Mouse (Mus musculus) Patski (cell line): ENCODE results near the gene Gfod2. TPM values are rescaled to one million over a fixed set of nuclear protein-coding genes. Genes with fewer than 3 reads are reported as not detected.

Experiments
- ATAC-seq: fragments of 100-300 bp; one replicate; pipeline ENCODE4 v1.8.0; 2021
- CTCF ChIA-PET: fragments of 350-600 bp; sonication (Branson Sonifier 250); formaldehyde crosslinking; loops from one replicate; lab custom pipeline; 2022; ENCODE audit warnings: inconsistent platforms; lab: Charles Lee
- POLR2A ChIA-PET: fragments of 350-600 bp; sonication (Branson Sonifier 250); formaldehyde crosslinking; loops from one replicate; lab custom pipeline; 2022; ENCODE audit warnings: antibody characterized with exemption, inconsistent platforms; lab: Charles Lee
- DNase-seq: peaks from one replicate; pipeline ENCODE4 v3.0.0-alpha.2; 2011; ENCODE audit warnings: low read depth, low spot score
- H3K27me3 ChIP-seq: fragments of 371-371 bp; one replicate; pipeline ENCODE4 v1.5.1; 2021
- CTCF ChIP-seq: fragments of 100-300 bp; IDR thresholded peaks from one replicate; pipeline ENCODE4 v1.5.1; 2021
- in situ Hi-C: fragments of 300-500 bp; cut with MboI; formaldehyde crosslinking; loops from 3 replicates; pipeline ENCODE4 v1.11.1; 2018; ENCODE audit warnings: low pct_unique_long_range_greater_than_20kb, mixed read lengths
- polyA plus RNA-seq: library from polyadenylated mRNA; unstranded; gene quantifications from one replicate; pipeline ENCODE4 v1.2.3, GENCODE M21; 2021

Gene Gfod2
- polyA plus RNA-seq, 1 experiment from 2014 or later = 23.6 TPM

DNA sequence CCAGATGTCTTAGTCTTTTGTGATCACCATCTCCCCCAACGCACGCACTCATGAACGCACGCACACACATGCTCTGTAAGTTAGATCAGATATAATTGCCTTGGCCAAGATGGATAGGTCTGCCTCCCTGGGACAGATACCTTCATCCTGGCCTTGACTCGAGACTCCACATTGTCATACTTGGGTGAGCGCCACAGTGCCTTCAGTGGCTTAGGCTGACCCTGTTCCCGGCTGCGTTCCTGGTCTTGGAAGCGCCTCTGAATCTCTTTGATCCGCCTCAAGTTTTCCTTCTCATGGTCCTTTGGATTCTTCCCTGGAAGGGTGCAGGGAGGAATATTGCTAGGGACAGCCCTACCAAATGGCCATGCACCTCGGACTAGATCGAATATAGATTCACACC, 52.0 kb downstream of the Gfod2 start:
- ATAC-seq = no peak
- POLR2A ChIA-PET = no interaction called here

DNA sequence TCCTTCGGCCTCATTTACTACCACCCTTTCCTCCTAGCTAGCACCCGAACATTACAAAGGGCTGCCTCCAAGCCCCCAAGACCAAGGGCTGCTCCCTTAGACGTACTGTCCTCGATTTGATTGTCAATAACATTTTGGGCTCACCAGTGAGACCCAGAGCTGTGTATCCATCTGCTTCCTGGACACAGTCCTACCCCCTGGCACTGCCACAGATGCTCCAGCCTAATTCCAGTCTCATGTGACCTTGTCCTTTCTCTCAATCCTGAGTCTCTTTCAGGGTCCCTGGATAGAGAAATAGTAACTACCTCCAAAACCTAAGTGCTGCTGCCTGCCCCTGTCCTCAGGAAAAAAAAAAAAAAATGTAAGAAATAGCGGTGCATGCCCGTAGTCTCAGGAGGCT, 53.5 kb downstream of the Gfod2 start:
- no peaks in the 10 kb centered on the region for H3K27me3 ChIP-seq
- no peak for TF ChIP-seq CTCF
- ATAC-seq (no peak), DNase-seq (no peak)
- in situ Hi-C loops = no loop called here
- ChIA-PET POLR2A (interaction anchor here (0.7 kb wide), 1 partner anchor 12 kb away, joined by 3 read pairs; no protein-coding TSS in a partner anchor), CTCF (interaction anchor here (1.5 kb wide), 1 partner anchor 9 kb away, joined by 4 read pairs; no protein-coding TSS in a partner anchor)

More for the DNA sequence above, 52.0 kb downstream of the Gfod2 start:
- no peaks in the 10 kb centered on the region for H3K27me3 ChIP-seq
- in situ Hi-C loops = no loop called here
- DNase-seq = no peak
- CTCF ChIA-PET = no interaction called here
- no peak for TF ChIP-seq CTCF

DNA sequence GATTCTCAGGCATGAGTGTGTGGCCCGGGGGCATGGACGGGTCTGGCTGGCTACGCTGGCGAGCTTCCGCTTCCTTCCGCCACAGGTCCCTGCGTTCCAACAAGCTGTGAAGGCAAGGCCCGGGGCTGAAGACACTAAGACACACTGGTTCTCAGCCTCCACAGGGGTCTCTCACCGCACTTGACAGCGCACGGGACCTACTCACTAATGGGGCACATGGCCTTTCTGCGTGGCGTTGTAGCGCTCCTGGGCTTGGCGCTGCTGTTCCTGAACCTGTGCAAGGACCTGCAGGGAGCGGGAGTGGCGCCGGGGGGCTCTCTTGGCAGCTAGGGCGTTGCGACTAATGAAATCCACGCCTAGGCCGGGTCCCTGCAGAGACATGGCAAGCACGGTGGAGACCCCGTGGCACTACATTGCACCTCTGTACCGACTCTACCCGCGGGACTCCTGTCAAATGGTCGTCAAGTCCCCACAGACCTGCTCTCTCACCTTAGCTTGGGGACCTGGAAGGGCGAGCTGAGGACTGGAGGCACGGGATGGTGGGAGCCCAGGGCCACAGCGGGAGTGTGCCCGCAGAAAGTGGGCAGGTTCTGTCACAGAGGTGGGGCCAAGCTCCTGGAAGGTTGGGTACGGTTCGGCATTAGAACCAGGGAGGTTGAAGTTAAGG, 54.2 kb downstream of the Gfod2 start:
- ATAC-seq = no peak
- in situ Hi-C loops = no loop called here
- POLR2A ChIA-PET = no interaction called here

DNA sequence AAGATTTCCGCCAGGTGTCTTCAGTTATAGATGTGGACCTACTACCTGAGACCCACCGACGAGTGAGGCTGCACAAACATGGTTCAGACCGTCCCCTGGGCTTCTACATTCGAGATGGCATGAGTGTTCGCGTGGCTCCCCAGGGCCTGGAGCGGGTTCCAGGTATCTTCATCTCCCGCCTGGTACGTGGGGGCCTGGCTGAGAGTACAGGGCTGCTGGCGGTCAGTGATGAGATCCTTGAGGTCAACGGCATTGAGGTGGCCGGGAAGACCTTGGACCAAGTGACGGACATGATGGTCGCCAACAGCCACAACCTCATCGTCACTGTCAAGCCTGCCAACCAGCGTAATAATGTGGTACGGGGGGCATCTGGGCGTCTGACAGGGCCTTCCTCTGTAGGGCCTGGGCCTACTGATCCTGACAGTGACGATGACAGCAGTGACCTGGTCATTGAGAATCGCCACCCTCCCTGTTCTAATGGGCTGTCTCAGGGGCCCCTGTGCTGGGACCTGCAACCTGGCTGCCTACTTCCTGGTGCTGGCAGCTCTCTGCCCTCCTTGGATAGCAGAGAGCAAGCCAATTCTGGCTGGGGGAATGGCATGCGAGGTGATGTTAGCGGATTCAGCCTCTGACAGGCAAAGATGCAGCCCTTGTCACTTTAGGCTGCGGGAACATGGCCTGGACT, 55.6 kb downstream of the Gfod2 start:
- DNase-seq (no peak), ATAC-seq (no peak)
- H3K27me3 ChIP-seq = no peaks in the 10 kb centered on the region
- POLR2A ChIA-PET = no interaction called here
- in situ Hi-C loops = no loop called here
- CTCF ChIA-PET = interaction anchor here (1.4 kb wide), 1 partner anchor 139 kb away, joined by 3 read pairs; no protein-coding TSS in a partner anchor
- TF ChIP-seq CTCF = no peak

More for the DNA sequence above, 54.2 kb downstream of the Gfod2 start:
- CTCF ChIA-PET = interaction anchor here (1.4 to 1.5 kb wide), 2 partner anchors 10 to 140 kb away, joined by 3 to 4 read pairs; no protein-coding TSS in a partner anchor
- no peak for DNase-seq
- TF ChIP-seq CTCF = no peak
- H3K27me3 ChIP-seq = no peaks in the 10 kb centered on the region

DNA sequence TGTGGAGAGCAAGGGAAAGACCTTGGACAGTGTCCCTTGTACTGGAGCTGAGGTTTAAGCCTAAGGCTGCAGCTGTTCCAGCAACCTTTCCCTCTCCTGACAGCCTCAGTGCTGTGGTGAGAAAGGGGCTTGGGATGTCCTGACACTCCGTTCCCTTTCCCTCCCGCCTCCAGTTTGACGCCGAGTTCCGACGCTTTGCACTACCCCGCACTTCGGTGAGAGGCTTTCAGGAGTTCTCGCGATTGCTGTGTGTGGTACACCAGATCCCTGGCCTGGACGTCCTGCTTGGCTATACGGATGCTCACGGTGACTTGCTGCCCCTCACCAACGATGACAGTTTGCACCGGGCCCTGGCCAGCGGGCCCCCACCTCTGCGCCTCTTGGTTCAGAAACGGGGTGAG, 56.5 kb downstream of the Gfod2 start:
- no peak for DNase-seq
- TF ChIP-seq CTCF = no peak
- CTCF ChIA-PET = no interaction called here
- H3K27me3 ChIP-seq = no peaks in the 10 kb centered on the region
- peak; percentile 32 for ATAC-seq
- in situ Hi-C loops = no loop called here
- POLR2A ChIA-PET = no interaction called here

DNA sequence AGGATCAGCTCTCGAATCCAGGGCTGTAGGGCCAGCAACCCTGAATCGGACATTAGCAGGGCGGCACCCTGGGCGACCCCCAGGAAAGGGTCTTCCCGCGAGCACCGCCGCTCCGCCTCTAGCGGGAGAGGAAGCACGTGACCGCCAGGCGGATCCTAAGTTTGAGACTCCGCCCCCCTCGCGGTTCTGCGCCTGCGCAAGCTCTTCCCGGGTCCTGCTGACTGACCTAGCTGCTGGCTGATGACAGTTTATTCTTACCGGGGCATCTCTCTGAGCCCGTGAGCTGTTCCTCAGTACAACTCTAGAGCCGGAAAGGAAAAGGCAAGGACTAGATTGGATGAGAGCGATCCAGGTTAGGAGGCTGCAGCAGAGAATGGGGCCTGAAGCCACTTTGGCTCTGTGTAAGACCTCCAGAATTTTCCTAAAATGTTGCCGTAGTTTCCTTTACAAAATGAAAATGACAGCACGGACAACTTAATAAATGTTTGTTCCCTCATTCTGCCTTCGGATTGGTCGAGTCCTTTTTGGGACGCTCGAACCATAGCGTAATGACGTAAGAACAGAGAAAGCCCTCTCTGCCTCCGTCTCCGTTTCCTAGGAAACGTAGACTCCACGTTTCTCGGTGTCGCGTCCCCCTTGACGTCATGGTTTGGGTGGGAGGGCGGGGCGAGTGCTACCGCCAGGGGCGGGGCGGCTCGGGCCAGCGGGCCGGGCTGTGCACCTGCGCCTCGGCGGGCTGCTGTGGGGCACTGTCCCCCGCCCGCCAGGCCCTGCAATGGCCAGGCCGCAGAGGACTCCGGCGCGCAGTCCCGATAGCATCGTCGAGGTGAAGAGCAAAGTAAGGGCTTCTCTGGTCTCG, 57.3 kb downstream of the Gfod2 start, which contains the start of the genes Acd and Pard6a:
Gene Acd (minus strand): TSS at position 137 of the 859 bp plus-strand sequence.
Gene Pard6a (plus strand): TSS at position 183 of the 859 bp plus-strand sequence.
- no peaks in the 10 kb centered on the region for H3K27me3 ChIP-seq
- POLR2A ChIA-PET = interaction anchor here (0.6 to 1.3 kb wide), 2 partner anchors 95 to 309 kb away, joined by 4 to 5 read pairs; no protein-coding TSS in a partner anchor
- peak; percentile 78 for DNase-seq
- TF ChIP-seq CTCF = no peak
- CTCF ChIA-PET = interaction anchor here (1.0 kb wide), 1 partner anchor 33 kb away, joined by 3 read pairs; no protein-coding TSS in a partner anchor
- peak; percentile 57 for ATAC-seq
- in situ Hi-C loops = no loop called here

DNA sequence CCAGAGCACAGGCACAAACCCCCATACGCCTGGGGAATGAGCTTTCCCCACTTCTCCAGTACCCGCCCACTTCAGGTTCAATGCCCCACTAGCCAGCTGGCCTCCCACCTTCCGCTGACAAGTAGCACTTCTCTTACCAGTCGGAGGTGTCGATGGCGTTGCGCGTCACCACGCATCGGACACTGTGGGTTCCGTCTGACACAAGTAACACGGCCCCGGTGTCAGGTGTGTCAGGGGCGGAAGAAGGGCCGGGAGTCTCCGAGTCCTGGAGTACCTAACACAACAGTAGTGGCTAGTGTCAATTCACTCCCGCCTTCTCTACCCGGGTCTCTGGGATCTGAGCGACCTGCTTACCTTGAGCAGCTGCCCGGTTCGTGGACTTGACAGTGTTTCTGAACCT, 57.9 kb downstream of the Gfod2 start:
- ChIA-PET CTCF (interaction anchor here (1.0 kb wide), 1 partner anchor 32 kb away, joined by 3 read pairs; no protein-coding TSS in a partner anchor), POLR2A (interaction anchor here (1.3 kb wide), 1 partner anchor 94 kb away, joined by 5 read pairs; no protein-coding TSS in a partner anchor)
- DNase-seq (no peak), ATAC-seq (peak; percentile 58)
- in situ Hi-C loops = no loop called here
- no peaks in the 10 kb centered on the region for H3K27me3 ChIP-seq
- TF ChIP-seq CTCF = no peak

DNA sequence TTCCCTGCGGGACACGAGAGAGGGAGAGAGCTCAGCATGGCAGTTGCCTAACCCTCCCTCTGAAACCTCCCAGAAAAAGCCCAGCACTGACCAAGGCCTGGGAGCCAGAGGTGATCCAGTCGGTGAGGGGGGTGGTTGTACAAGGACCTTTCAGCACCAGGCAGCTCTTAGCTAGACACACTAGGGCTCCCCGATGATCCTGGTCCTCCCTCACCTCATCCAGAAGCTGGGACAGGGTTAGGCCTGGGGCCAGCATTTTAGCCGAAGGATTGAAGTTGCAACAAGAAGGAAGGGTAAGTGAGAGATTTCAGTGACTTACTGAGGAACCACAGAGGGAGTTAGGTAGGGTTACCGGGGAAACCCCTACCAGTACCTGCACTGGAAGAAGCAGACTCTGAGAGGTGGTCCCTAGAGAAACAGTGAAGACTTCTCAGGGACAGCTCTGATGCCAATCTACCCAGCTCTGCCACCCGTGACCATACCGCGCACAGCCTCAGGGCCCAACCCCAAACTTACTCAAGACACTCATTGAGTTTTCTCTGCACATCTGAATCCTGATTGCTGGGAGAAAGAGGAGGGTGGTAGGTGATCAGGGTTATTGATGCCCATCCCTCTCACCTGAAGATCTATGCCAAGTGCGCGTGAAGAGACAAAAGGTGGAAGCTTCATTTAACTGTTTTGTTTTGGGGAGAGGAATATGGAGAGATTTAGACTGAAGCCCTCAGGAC, 58.8 kb downstream of the Gfod2 start:
- ATAC-seq (no peak), DNase-seq (no peak)
- in situ Hi-C loops = no loop called here
- ChIA-PET POLR2A (interaction anchor here (1.3 kb wide), 1 partner anchor 94 kb away, joined by 5 read pairs; no protein-coding TSS in a partner anchor), CTCF (interaction anchor here (1.0 kb wide), 1 partner anchor 31 kb away, joined by 3 read pairs; no protein-coding TSS in a partner anchor)
- TF ChIP-seq CTCF = no peak
- no peaks in the 10 kb centered on the region for H3K27me3 ChIP-seq

DNA sequence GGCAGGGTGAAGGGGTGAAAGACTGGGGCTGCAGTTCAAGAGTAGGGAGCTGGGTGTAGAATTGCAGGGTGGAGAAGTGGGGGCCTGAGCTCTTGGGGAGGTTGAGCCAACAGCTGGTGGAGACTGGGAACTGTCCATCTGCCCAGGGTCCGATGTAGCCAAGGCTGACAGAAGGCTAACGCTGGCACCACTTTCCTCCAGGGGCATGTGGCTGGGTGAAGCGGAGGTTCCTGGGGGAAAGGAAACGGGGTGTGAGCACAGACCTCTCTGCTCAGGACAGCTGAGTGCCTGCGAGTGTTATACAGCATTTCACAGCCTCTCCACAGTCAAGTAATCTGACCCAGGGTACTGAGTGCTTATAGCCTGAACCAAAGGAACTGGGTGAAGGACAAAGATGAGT, 59.7 kb downstream of the Gfod2 start:
- POLR2A ChIA-PET = interaction anchor here (0.6 kb wide), 1 partner anchor 76 kb away, joined by 3 read pairs; no protein-coding TSS in a partner anchor
- no peak for DNase-seq
- no peak for ATAC-seq
- no peaks in the 10 kb centered on the region for H3K27me3 ChIP-seq
- no peak for TF ChIP-seq CTCF
- in situ Hi-C loops = no loop called here
- CTCF ChIA-PET = no interaction called here
